Mouse (Mus musculus) inflammation-experienced regulatory T-cells, adult 6 months (primary cell): ENCODE data around the gene Majin. TPM values are rescaled to one million over a fixed set of nuclear protein-coding genes. Genes with fewer than 3 reads are reported as not detected.

Experiments
- ATAC-seq: one replicate; pipeline ENCODE4 v1.8.0; 2017
- polyA plus RNA-seq, 3 experiments: library from polyadenylated mRNA; unstranded; fragments of 100-300 nt; shearing (Covaris generic); gene quantifications; one replicate each; pipeline ENCODE4 v1.2.1; 2017

Gene Majin
- polyA plus RNA-seq, result under 1 TPM in 2 of 3 experiments, not detected in 1; 0.55 to 0.79 TPM

DNA sequence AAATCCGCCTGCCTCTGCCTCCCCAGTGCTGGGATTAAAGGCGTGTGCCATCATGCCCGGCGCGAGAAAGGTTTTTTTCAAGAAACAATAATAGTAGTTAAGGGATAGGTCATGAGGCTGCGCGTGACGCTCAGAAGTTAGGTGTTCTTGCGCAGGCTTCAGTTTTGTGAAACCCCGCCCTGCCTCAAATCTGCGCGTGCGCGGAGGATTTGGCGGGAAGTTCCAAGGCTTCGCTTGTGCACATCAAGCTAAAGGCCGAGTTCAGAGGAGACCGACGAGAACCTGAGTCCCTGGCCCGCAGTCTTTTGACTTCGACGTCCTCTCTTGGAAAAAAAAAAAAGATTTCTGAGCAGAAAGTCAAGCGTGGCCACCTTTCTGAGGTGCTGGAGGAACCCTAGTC, at the start of gene Majin:
TSS of gene Majin (plus strand) at position 258 of the 400 bp plus-strand sequence.
- no peak for ATAC-seq

DNA sequence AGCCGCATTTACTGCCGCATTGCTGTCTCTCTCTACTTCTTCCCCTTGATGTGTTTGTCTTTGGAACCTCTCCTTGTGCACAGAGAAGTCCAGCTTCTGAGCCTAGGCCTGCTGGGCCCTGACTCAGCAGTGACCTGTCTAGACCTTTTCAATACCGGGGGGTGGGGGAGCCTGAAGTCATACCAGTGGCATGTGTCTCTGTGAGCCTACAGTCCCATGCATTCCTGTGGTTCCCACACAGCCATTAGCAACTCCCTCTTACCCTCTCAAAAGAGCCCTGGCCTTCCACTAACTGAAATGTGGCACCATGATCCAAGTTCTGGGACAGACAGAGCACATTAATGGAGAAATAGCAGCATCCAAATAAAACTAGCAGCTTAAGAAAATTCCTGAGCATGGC, 47.8 kb upstream of the Majin start:
- ATAC-seq, result no peak

DNA sequence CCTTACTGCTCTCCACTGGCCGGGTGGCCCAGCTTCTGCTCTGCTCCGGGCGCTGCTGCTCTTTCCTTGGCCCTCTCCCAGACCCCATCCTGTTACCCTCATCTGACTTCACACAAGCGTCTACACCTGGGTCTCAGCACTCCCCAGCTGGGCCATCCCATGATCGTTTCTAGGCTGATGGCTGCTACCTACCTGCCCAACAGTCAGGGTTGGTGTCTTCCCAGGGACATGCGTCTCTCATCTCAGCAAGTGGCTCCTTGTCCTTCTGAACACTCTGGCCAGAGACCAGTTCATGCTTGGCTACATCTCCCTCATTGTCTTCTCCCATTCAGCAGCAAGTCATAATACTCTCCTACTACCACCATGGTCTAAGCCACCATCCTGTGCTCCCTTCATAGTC, 44.5 kb upstream of the Majin start:
- no peak for ATAC-seq

DNA sequence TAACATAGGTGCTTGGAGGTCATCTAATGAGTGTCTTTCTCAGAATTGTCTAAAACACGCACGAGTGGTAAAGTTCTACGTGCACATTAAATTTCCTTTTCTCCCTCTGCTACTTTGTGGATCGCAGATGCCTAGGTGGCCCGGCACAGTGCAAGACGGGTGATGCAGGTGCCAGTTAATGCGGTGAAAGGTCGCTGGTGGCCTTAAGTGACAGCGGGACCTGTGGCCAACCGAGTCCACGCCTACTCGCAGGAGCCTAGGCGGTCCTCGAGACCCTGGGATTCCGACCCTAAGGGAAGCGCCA, 43.9 kb upstream of the Majin start:
- peak; percentile 18 for ATAC-seq

GRCm38 (mm10) chr19:6140678-6141393, 43.4 kb upstream of the Majin start, which contains the start of gene Batf2:
Gene Batf2, plus strand, starts transcription at chr19:6140983.
- ATAC-seq, result peak; percentile 85

GRCm38 (mm10) chr19:6141394-6141749, 42.8 kb upstream of the Majin start, which contains the start of gene Arl2:
Gene Arl2, minus strand, starts transcription at chr19:6141548.
- peak; percentile 63 for ATAC-seq

- no peak for ATAC-seq
These were observed 39.3 kb upstream of the Majin start for GRCm38 (mm10) chr19:6144842-6145241.

DNA sequence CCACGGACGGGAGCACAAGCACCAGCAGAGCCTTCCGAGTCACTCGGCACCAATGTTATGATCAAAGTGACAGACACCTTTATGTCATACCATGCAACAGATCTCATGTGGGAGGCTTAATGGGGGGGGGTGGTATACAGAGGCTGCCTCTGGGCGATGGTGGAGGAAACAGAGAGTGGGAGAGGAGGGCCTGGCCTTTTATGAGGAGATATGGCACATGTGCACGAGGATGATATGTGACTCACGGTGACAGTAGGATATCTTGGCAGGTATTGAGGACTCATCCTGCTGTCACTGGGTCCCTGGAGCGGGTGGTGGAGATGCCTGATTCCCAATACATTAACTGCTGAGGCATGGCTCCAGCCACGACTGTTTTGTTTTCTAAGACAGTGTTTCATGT, 29.0 kb upstream of the Majin start:
- no peak for ATAC-seq

DNA sequence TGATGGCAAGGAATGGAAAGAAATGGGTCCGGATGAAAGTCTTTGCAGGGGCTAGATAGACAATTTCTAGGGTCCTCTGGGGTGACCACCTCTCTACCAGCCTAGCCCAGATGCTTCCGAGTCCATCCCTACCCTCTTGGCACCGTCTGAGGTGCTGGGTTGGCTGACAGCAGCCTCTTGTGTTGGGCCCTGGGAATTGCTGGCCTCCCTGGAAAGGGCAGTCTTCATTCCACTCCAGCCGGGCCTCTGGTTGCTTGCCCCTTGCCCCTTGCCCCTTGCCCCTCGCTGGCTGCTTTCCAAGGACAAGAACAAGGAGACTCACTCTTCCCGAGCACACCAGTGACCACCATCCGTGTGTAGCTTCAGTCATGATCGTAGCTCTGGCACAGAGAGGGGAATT, 27.8 kb upstream of the Majin start:
- ATAC-seq, result no peak

- no peak for ATAC-seq
These were observed 27.0 kb upstream of the Majin start for GRCm38 (mm10) chr19:6157220-6157619.

DNA sequence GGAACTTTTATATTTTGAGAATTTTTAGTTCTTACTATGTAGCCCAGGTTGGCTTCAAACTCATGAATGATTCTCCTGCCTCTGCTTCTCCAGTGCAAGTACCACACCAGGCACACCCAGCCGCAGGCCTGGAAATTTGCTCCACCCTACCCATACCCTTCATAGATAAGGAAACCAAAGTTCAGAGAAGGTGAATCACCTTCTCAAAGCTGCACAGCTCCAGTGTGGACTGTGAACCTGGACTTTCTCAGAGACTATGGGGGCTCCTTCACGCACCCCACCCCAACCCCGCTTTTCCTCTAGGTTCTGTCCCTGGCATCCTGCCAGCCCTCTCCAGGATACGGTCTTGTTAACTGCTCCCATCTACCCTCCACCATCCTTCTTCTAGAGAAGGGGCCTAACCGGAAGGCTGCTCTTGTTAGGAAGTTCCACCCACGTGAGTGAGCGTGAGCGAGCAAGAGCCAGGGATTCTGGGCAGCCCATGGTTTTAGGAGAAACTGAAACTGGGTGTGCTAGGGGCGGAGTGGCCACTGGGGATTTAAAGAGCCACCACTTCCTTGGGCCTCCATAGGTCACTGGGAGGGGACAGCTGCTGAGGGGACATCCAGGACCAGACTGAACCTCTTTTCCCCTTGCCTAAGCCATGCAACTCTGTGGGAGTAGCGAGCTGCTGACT, 20.2 kb upstream of the Majin start:
- ATAC-seq, result no peak

- ATAC-seq, result no peak
These were observed 17.4 kb upstream of the Majin start for GRCm38 (mm10) chr19:6166750-6167149.

- ATAC-seq, result no peak
These were observed 13.0 kb upstream of the Majin start for GRCm38 (mm10) chr19:6171215-6171614.

DNA sequence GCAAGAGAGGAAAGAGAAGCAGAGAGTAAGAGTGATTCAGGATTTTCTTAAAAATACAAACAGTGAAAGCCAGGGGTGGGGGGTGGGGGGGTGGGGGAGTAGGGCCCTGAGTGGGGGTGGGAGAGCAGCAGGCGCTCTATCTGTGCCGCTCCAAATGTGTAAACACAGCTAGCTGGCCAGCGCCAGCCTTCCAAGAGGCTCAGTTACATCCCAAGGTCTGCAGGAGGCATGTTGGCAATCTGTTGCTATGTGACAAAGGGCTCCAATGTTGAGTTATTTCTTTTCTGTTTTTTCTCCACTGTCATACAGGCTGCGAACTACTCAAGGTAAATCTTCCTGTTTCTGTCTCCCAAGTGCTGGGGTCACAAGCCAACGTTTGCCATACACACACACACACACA, 9.4 kb upstream of the Majin start:
- no peak for ATAC-seq

GRCm38 (mm10) chr19:6178775-6179174, 5.4 kb upstream of the Majin start:
- no peak for ATAC-seq

- no peak for ATAC-seq
These were observed 2.6 kb upstream of the Majin start for GRCm38 (mm10) chr19:6181629-6182028.

DNA sequence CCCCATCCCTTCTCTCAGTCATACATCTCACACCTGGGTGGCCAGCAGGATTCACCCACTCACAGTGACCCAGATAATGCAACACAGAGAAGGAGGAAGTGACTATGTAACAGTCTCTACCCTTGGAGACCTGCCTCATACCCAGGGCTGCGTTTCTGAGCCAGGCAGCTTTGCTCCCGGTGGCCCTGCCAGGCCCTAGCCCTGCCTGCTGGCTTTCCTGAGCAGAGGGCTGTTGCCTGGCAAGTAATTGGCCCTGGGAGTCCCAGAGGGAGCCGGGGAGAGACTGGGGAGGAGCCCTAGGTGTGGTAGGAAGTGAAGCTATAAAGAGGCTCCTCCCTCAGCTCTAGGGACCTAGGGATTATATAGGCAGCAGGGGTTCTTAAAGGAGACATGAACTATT, 1.7 kb upstream of the Majin start:
- no peak for ATAC-seq

GRCm38 (mm10) chr19:6204265-6204664, 20.1 kb downstream of the Majin start:
- ATAC-seq, result no peak

GRCm38 (mm10) chr19:6206716-6207115, 22.5 kb downstream of the Majin start:
- no peak for ATAC-seq

- no peak for ATAC-seq
These were observed 32.0 kb downstream of the Majin start for GRCm38 (mm10) chr19:6216046-6216705.

DNA sequence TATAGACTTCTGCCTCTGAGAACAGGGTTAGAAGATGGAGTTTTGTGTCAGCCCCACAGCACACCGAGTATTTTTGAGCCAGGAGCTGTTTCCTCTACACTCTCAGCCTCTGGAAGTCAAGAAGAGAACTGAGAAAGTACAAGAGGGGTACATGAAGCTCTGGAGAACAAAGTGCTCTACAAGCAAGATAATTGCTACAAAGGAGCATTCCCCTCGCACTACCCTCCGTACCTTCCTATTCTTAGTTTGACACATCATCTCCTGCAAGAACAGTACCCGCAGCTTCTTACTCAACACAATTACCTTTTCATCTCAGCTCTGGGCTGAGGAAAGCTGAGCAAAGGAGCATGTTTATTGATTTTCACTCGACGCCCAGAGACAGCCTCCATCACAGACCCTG, 34.4 kb downstream of the Majin start:
- no peak for ATAC-seq

DNA sequence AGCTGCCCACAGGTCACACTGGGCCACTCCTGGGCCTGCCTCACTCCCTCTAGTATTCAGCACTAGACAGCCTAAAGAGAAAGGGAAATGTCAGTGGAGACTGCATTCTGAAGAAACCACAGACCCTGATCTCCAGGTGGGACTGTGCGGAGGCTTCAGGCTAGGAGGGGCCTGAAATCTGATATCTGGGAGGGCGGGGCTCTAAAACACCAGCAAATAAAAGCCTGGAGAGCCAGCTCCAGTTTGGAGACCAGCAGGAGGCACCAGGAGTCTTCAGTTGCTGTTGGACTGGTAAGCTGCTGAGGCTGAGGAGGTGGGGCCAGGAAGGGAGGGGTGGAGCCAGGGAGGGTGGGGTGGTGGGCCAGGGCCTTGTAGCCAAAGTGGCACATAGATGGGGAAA, 41.9 kb downstream of the Majin start, which contains the start of gene Gpha2:
TSS of gene Gpha2 (plus strand) at position 246 of the 400 bp plus-strand sequence.
- no peak for ATAC-seq

DNA sequence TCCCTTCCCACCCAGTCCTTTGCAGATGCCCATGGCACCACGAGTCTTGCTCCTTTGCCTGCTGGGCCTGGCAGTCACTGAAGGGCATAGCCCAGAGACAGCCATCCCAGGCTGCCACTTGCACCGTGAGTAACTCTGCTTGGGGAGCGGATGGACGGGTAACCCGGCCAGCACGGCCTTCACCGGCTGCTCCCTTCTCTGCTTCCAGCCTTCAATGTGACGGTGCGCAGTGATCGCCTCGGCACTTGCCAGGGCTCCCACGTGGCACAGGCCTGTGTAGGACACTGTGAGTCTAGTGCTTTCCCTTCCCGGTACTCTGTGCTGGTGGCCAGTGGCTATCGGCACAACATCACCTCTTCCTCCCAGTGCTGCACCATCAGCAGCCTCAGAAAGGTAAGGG, 42.6 kb downstream of the Majin start:
- ATAC-seq, result no peak

DNA sequence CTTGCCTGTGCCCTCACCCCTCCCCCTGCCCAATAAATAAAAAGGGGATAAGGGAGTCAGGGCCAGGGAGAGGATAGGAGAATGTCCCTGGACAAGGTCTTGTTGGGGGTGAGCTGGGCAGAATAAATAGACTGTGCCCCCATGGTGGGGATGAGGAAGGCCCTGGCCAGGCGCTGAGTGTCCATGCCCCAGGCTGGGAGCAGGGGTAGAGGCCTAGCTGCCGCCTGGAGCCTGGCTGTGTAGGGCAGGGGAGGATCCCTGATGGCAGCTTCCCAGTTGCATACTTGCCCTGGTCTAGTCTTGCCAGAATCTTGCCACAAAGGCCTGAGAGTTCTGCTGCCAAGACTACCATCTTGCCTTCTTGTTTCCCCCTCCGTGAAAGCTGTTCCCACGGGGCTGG, 43.7 kb downstream of the Majin start:
- ATAC-seq, result no peak
